Mouse (Mus musculus): ENCODE data around the gene Slco3a1. TPM values are rescaled to one million over a fixed set of nuclear protein-coding genes. Genes with fewer than 3 reads are reported as not detected.
A peak's percentile ranks its signal among the peaks of the same experiment; 100 is the strongest.

Gene Slco3a1
- polyA plus RNA-seq, 1 experiment from 2014 or later, result 42.8 TPM

DNA sequence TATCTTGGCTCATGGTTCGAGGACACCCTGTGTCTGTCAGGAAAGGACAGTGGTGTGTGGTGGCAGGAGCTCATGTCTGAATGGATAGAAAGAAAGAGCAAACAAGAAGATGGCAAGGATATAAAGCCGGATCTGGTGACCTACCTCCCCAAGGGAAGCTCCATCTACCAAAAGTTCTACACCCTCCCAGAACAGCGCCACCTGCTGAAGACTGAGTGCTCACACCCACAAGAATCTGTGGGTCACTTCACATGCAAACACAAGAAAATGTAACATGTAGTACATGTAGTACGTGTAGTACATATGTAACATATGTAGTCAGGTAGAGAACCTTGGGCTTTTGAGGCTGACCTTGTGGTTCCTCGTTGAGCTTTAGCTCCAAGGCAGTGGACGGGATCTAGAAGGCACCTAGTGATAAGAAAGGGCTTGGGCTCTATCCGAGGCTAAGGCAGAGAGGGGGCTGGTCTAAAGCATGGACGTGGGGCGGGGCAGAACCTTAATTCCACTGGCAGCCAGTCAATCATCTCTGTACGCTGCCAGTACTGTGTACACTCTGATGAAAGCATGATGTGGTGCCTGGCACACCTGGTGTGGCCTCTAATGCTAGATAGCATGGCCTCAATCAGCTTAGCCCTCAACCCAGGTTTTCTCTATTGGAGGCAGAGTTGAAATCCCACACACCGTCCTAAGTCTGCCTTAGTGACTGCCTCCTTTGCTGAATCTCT, 186.2 kb downstream of the Slco3a1 start:
- WGBS, result 71% methylated on average over 11 of the region's 11 CpGs
- H3K4me2 ChIP-seq (replicated peaks; ENCODE audit: low read depth, low read length), result no peak overlapping the region
- TF ChIP-seq CTCF (IDR thresholded peaks at IDR 0.05) (peak; percentile 51), EP300 (IDR thresholded peaks at IDR 0.05) (no peak)
- peak; percentile 9 for DNase-seq (ENCODE audit: low spot score)
- no peaks in the 10 kb centered on the region for H3K27me3 ChIP-seq (replicated peaks; ENCODE audit: insufficient read depth, low read length)
- H3K36me3 ChIP-seq (ENCODE audit: insufficient read depth, low read length), result no peaks in the 10 kb centered on the region
- no peaks in the 10 kb centered on the region for H3K9me3 ChIP-seq (ENCODE audit: low read length)
- H3K27ac ChIP-seq (ENCODE audit: low read length), result no peak overlapping the region
- H3K4me1 ChIP-seq (ENCODE audit: insufficient read depth, low read depth, low read length), result no peaks in the 10 kb centered on the region
- no peak for ATAC-seq
- no peak overlapping the region for H3K9ac ChIP-seq (replicated peaks; ENCODE audit: low read depth)
- H3K4me3 ChIP-seq (ENCODE audit: low read depth, low read length), result no peak overlapping the region

GRCm38 (mm10) chr7:74367350-74367749, 187.2 kb downstream of the Slco3a1 start:
- H3K4me3 ChIP-seq (ENCODE audit: low read depth, low read length), result no peak overlapping the region
- peak; percentile 66 for DNase-seq (ENCODE audit: low spot score)
- H3K4me1 ChIP-seq (ENCODE audit: insufficient read depth, low read depth, low read length), result no peaks in the 10 kb centered on the region
- H3K4me2 ChIP-seq (replicated peaks; ENCODE audit: low read depth, low read length), result no peak overlapping the region
- TF ChIP-seq CTCF (IDR thresholded peaks at IDR 0.05) (peak; percentile 75), EP300 (IDR thresholded peaks at IDR 0.05) (no peak)
- H3K9me3 ChIP-seq (ENCODE audit: low read length), result no peaks in the 10 kb centered on the region
- 0 out of 2 replicates have a peak, but pooled peaks have one; percentile 11 for ATAC-seq
- WGBS, result 25% methylated on average over 7 of the region's 7 CpGs
- no peak overlapping the region for H3K9ac ChIP-seq (replicated peaks; ENCODE audit: low read depth)
- no peaks in the 10 kb centered on the region for H3K36me3 ChIP-seq (ENCODE audit: insufficient read depth, low read length)
- no peak overlapping the region for H3K27ac ChIP-seq (ENCODE audit: low read length)
- H3K27me3 ChIP-seq (replicated peaks; ENCODE audit: insufficient read depth, low read length), result no peaks in the 10 kb centered on the region

DNA sequence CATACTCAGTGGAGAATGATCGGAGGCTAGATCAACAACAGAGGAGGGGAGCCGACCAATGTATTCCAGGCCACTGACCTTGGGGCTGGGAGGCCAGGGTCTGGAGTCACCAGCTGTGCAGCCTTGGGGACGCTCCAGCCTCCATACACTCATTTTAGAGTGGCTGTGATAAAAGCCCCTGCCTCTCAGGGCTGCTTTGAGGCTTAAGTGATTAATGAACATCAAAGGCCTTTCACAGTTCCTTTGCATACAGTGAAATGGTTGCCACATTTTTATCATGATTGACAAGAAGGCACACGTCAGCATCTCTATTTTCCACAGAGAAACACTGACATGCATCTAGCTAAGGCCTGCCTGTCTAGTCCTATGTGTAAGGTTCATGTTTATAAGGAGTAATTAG, 189.0 kb downstream of the Slco3a1 start:
- Histone ChIP-seq H3K4me3 (ENCODE audit: low read depth, low read length) (no peak overlapping the region), H3K27me3 (replicated peaks; ENCODE audit: insufficient read depth, low read length) (no peaks in the 10 kb centered on the region), H3K9me3 (ENCODE audit: low read length) (no peaks in the 10 kb centered on the region), H3K4me1 (ENCODE audit: insufficient read depth, low read depth, low read length) (no peaks in the 10 kb centered on the region), H3K27ac (ENCODE audit: low read length) (no peak overlapping the region), H3K9ac (replicated peaks; ENCODE audit: low read depth) (no peak overlapping the region), H3K4me2 (replicated peaks; ENCODE audit: low read depth, low read length) (no peak overlapping the region), H3K36me3 (ENCODE audit: insufficient read depth, low read length) (no peaks in the 10 kb centered on the region)
- no peak for ATAC-seq
- TF ChIP-seq EP300 (IDR thresholded peaks at IDR 0.05) (no peak), CTCF (IDR thresholded peaks at IDR 0.05) (no peak)
- no peak for DNase-seq (ENCODE audit: low spot score)
- 38% methylated on average over 4 of the region's 4 CpGs for WGBS

GRCm38 (mm10) chr7:74364956-74365355, 189.6 kb downstream of the Slco3a1 start:
- TF ChIP-seq CTCF (IDR thresholded peaks at IDR 0.05) (no peak), EP300 (IDR thresholded peaks at IDR 0.05) (no peak)
- no peak for ATAC-seq
- H3K4me2 ChIP-seq (replicated peaks; ENCODE audit: low read depth, low read length), result no peak overlapping the region
- H3K27ac ChIP-seq (ENCODE audit: low read length), result no peak overlapping the region
- no peak overlapping the region for H3K9ac ChIP-seq (replicated peaks; ENCODE audit: low read depth)
- H3K36me3 ChIP-seq (ENCODE audit: insufficient read depth, low read length), result no peaks in the 10 kb centered on the region
- H3K4me1 ChIP-seq (ENCODE audit: insufficient read depth, low read depth, low read length), result no peaks in the 10 kb centered on the region
- no peaks in the 10 kb centered on the region for H3K9me3 ChIP-seq (ENCODE audit: low read length)
- WGBS, result 88% methylated on average over 3 of the region's 3 CpGs
- no peaks in the 10 kb centered on the region for H3K27me3 ChIP-seq (replicated peaks; ENCODE audit: insufficient read depth, low read length)
- no peak for DNase-seq (ENCODE audit: low spot score)
- H3K4me3 ChIP-seq (ENCODE audit: low read depth, low read length), result no peak overlapping the region

DNA sequence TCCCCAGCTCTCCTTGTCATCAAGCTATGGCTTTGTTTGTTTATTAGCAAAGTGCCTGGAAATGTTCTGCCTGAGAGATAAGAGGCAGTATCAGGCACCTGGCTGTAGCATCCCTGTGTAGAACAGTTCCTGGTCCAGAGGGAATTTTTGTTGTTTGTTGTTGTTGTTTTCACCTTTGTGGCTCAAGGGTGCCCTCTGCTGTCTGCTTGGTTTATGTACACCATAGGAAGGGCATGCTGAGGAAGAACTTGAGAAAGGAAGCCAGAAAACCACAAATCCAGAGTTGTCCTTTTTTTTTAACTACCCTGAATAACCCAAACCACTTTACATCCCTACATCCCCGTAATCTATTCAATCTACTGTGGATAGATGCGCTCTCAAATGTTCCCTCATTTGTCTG, 191.1 kb downstream of the Slco3a1 start:
- no peaks in the 10 kb centered on the region for H3K36me3 ChIP-seq (ENCODE audit: insufficient read depth, low read length)
- H3K27me3 ChIP-seq (replicated peaks; ENCODE audit: insufficient read depth, low read length), result no peaks in the 10 kb centered on the region
- no peak overlapping the region for H3K27ac ChIP-seq (ENCODE audit: low read length)
- no peaks in the 10 kb centered on the region for H3K9me3 ChIP-seq (ENCODE audit: low read length)
- H3K4me1 ChIP-seq (ENCODE audit: insufficient read depth, low read depth, low read length), result no peaks in the 10 kb centered on the region
- TF ChIP-seq CTCF (IDR thresholded peaks at IDR 0.05), result peak; percentile 55
- TF ChIP-seq EP300 (IDR thresholded peaks at IDR 0.05), result no peak
- WGBS, result 59% methylated on average over 2 of the region's 2 CpGs
- H3K4me2 ChIP-seq (replicated peaks; ENCODE audit: low read depth, low read length), result no peak overlapping the region
- ATAC-seq (no peak), DNase-seq (ENCODE audit: low spot score) (peak; percentile 19)
- no peak overlapping the region for H3K9ac ChIP-seq (replicated peaks; ENCODE audit: low read depth)
- H3K4me3 ChIP-seq (ENCODE audit: low read depth, low read length), result no peak overlapping the region

GRCm38 (mm10) chr7:74361677-74362076, 192.9 kb downstream of the Slco3a1 start:
- Histone ChIP-seq H3K4me3 (ENCODE audit: low read depth, low read length) (no peak overlapping the region), H3K4me1 (ENCODE audit: insufficient read depth, low read depth, low read length) (no peaks in the 10 kb centered on the region), H3K9ac (replicated peaks; ENCODE audit: low read depth) (no peak overlapping the region), H3K27me3 (replicated peaks; ENCODE audit: insufficient read depth, low read length) (no peaks in the 10 kb centered on the region), H3K9me3 (ENCODE audit: low read length) (no peaks in the 10 kb centered on the region), H3K36me3 (ENCODE audit: insufficient read depth, low read length) (no peaks in the 10 kb centered on the region), H3K27ac (ENCODE audit: low read length) (no peak overlapping the region), H3K4me2 (replicated peaks; ENCODE audit: low read depth, low read length) (no peak overlapping the region)
- 45% methylated on average over 2 of the region's 2 CpGs for WGBS
- peak; percentile 62 for ATAC-seq
- DNase-seq (ENCODE audit: low spot score), result peak; percentile 43
- TF ChIP-seq CTCF (IDR thresholded peaks at IDR 0.05), result no peak
- no peak for TF ChIP-seq EP300 (IDR thresholded peaks at IDR 0.05)

All from lung, postnatal 0 days (tissue).